Mouse (Mus musculus) neural tube, embryonic 12.5 days (tissue): Measurements from ENCODE around the gene Fgfr2. TPM values are rescaled to one million over a fixed set of nuclear protein-coding genes. Genes with fewer than 3 reads are reported as not detected.

Source experiments
- ATAC-seq: fragments of 200-750 bp; cut with Nextera tagmentation; 2 replicates; pipeline ENCODE4 v1.8.0; 2017; ENCODE audit warnings: low read depth, mild to moderate bottlenecking, moderate TSS enrichment, moderate library complexity; ENCODE audit not compliant: low FRiP score
- H3K27ac ChIP-seq: fragments of 300-500 bp; sonication (generic); 2 replicates; pipeline ENCODE4 v1.5.1; 2016
- H3K27me3 ChIP-seq: fragments of 300-500 bp; sonication (generic); replicated peaks from 2 replicates; pipeline ENCODE4 v1.6.1; 2016; ENCODE audit warnings: mild to moderate bottlenecking
- H3K36me3 ChIP-seq: fragments of 300-500 bp; sonication (generic); 2 replicates; pipeline ENCODE4 v1.6.1; 2016; ENCODE audit warnings: mild to moderate bottlenecking
- H3K4me1 ChIP-seq: fragments of 300-500 bp; sonication (generic); 2 replicates; pipeline ENCODE4 v1.6.1; 2016
- H3K4me2 ChIP-seq: fragments of 300-500 bp; sonication (generic); replicated peaks from 2 replicates; pipeline ENCODE4 v1.6.1; 2016; ENCODE audit warnings: mild to moderate bottlenecking
- H3K4me3 ChIP-seq: fragments of 300-500 bp; sonication (generic); 2 replicates; pipeline ENCODE4 v1.5.1; 2016
- H3K9ac ChIP-seq: fragments of 300-500 bp; sonication (generic); 2 replicates; pipeline ENCODE4 v1.6.1; 2016; ENCODE audit warnings: mild to moderate bottlenecking
- H3K9me3 ChIP-seq: fragments of 300-500 bp; sonication (generic); 2 replicates; pipeline ENCODE4 v1.6.1; 2016; ENCODE audit warnings: mild to moderate bottlenecking
- WGBS: fragments of 180-500 bp; shearing (Covaris S2); methylation state at CpG from one replicate; pipeline ENCODE4 v1.1.7; 2016; 5-methylcytosine and 5-hydroxymethylcytosine counted together
- polyA plus RNA-seq: library from polyadenylated mRNA; unstranded; fragments of >200 nt; fragmentation: Nextera tagmentation; extraction: Ambion mirVana; gene quantifications from 2 replicates; pipeline ENCODE4 v1.2.1, GENCODE M21; 2016

Gene Fgfr2
- polyA plus RNA-seq, 1 experiment from 2014 or later = 65.0 TPM

DNA sequence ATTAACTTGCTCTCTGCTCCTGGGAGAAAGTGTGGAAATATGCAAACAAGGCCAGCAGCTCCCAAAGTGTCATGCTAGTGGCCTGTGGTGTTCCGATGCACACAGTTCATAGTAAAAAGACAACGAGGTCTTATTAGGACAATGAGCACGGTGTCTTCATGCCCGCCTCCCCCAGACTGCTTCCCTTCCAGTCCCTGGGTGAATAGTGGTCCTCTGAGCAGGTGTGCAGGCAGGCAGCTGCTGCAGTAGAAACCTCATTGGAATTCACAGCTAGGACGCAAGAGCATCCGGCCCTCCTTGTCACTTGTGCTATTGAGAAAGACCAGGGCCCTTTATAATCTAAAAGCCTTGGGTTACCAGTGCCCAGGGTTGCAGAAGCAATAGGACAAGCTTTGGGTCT lies 2409.8 kb downstream of the Fgfr2 start:
- Histone ChIP-seq H3K4me3 (no peak overlapping the region), H3K9ac (no peak overlapping the region), H3K9me3 (no peaks in the 10 kb centered on the region), H3K4me2 (no peak overlapping the region), H3K27ac (no peak overlapping the region), H3K27me3 (no peaks in the 10 kb centered on the region), H3K36me3 (peaks cover 17% of the 10 kb centered on the region), H3K4me1 (peaks cover 34% of the 10 kb centered on the region)
- no peak for ATAC-seq
- 55% methylated on average over 6 of the region's 6 CpGs for WGBS

DNA sequence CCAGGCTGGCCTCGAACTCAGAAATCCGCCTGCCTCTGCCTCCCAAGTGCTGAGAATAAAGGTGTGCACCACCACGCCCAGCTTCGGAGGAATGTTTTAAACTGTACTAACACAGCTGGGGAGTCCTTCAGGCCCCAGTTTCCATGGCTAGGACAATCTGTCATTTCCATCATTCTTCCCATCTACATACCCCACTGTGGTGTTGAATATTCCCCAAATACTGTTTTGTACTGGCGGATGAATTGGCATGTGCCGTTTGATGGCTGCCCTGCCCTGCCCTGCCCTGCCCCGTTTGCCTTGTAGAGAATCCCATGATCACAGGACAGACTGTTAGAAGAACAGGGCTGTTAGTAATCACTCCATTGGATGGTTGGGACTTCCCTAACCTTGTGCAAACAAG lies 2411.3 kb downstream of the Fgfr2 start:
- no peak overlapping the region for H3K9ac ChIP-seq
- H3K4me3 ChIP-seq = no peak overlapping the region
- peaks cover 4% of the 10 kb centered on the region for H3K36me3 ChIP-seq
- ATAC-seq = no peak
- H3K27me3 ChIP-seq = no peaks in the 10 kb centered on the region
- H3K4me2 ChIP-seq = no peak overlapping the region
- no peak overlapping the region for H3K27ac ChIP-seq
- H3K9me3 ChIP-seq = no peaks in the 10 kb centered on the region
- 91% methylated on average over 7 of the region's 7 CpGs for WGBS
- peaks cover 38% of the 10 kb centered on the region for H3K4me1 ChIP-seq

DNA sequence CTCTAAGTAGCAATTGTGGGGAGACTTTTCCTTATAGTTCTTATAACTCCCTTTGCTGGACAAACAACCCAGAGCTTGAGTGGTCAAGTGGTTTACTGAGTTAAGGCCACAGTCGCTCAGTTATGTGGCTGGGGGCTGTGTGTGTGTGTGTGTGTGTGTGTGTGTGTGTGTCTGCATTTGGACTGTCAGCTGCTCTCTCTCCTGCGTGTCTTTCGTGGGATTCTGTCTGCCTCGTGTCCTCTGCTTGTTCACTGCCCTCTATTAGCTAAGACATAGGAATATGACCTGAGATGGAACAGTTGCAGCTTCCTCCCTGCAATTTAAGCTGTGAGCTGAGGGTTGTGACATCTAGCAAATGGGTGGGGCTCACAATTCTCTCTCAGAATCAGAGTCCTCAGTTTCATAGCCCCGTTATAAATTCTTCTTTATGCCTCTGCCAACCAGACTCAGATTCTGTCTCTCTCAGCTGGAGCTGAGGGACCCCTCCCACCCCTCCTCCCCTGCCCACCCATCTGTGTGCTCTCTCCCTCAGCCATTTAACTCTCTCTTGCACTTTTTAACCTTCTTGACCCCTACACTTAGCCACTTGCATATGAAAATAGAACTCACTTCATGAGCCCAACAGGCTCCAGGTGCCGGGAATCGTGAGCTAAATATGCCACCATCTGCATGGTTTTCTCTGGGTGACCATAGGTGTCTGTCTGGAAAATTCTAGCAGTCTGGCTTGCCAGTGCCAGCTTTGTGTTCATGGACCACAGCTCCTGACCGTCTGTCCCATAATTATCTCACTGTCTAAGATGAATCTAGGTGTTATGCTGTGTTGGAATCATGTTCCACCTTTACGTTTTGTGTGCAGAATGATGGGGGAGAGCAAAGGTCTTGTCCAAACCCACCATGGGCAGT lies 2413.5 kb downstream of the Fgfr2 start:
- WGBS = 44% methylated on average over 9 of the region's 9 CpGs
- no peak overlapping the region for H3K9ac ChIP-seq
- no peak overlapping the region for H3K4me3 ChIP-seq
- H3K27me3 ChIP-seq = no peaks in the 10 kb centered on the region
- no peak for ATAC-seq
- no peak overlapping the region for H3K27ac ChIP-seq
- no peaks in the 10 kb centered on the region for H3K9me3 ChIP-seq
- H3K36me3 ChIP-seq = no peaks in the 10 kb centered on the region
- no peak overlapping the region for H3K4me2 ChIP-seq
- peaks cover 33% of the 10 kb centered on the region for H3K4me1 ChIP-seq

DNA sequence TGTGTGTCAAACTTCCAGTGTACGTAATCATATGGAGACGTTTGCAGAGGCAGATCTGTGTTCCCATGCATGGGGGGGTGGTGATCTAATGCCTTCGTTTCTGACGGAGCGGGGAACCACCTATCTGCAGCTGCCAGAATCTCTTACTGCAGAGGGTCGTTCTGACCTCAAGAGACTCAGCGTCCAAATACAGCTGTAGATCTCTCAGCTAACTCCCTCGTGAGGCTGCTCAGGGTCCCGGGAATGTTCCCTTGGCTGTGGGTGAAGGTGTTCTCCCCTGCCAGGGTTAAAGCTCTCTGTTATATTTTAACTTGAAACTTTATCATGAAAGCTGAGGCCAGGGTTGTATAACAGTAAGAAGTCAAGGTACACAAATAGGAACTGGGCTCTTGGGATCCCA lies 2414.2 kb downstream of the Fgfr2 start:
- no peaks in the 10 kb centered on the region for H3K27me3 ChIP-seq
- H3K36me3 ChIP-seq = no peaks in the 10 kb centered on the region
- no peak overlapping the region for H3K4me3 ChIP-seq
- H3K27ac ChIP-seq = no peak overlapping the region
- WGBS = 43% methylated on average over 9 of the region's 9 CpGs
- H3K4me2 ChIP-seq = no peak overlapping the region
- peaks cover 33% of the 10 kb centered on the region for H3K4me1 ChIP-seq
- no peaks in the 10 kb centered on the region for H3K9me3 ChIP-seq
- H3K9ac ChIP-seq = no peak overlapping the region
- no peak for ATAC-seq

- 0 out of 2 replicates have a peak, but pooled peaks cover 3% of the 10 kb centered on the region for H3K36me3 ChIP-seq
- peaks cover 23% of the 10 kb centered on the region for H3K4me1 ChIP-seq
- no peak for ATAC-seq
- 95% methylated on average over 2 of the region's 2 CpGs for WGBS
- no peak overlapping the region for H3K4me2 ChIP-seq
- H3K9me3 ChIP-seq = no peaks in the 10 kb centered on the region
- H3K4me3 ChIP-seq = no peak overlapping the region
- H3K9ac ChIP-seq = no peak overlapping the region
- no peaks in the 10 kb centered on the region for H3K27me3 ChIP-seq
- H3K27ac ChIP-seq = no peak overlapping the region
Observed at GRCm38 (mm10) chr7:130705230-130705629, 2417.9 kb downstream of the Fgfr2 start.

- Histone ChIP-seq H3K9me3 (no peaks in the 10 kb centered on the region), H3K27ac (no peak overlapping the region), H3K4me1 (peaks cover 11% of the 10 kb centered on the region), H3K9ac (no peak overlapping the region), H3K36me3 (peaks cover 3% of the 10 kb centered on the region; the same call in 1 of the 2 replicates), H3K27me3 (no peaks in the 10 kb centered on the region), H3K4me3 (no peak overlapping the region), H3K4me2 (no peak overlapping the region)
- ATAC-seq = no peak
- 97% methylated on average over 1 of the region's 1 CpGs for WGBS
Observed at GRCm38 (mm10) chr7:130701336-130701735, 2421.8 kb downstream of the Fgfr2 start.

DNA sequence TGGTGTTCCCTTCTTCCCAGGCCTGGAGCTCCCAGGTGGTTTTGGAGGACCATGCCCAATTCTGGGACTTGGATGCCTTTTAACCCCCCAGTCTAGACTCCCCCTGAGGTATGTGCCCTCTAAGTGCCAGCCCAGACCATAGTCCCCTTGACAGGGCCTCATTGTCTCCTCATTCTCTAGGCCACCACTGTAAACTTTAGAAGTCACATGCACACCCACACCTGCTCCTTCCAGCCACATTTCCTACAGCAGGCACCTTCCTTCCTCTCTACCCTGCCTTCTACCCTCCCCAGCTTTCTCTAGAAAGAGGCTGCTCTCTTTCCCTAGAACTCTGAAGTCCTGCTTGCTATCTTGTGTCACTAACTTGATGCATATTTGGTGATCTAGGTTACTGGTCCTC lies 2424.7 kb downstream of the Fgfr2 start:
- Histone ChIP-seq H3K4me3 (no peak overlapping the region), H3K9ac (no peak overlapping the region), H3K27me3 (no peaks in the 10 kb centered on the region), H3K27ac (no peak overlapping the region), H3K4me1 (peaks cover 39% of the 10 kb centered on the region), H3K36me3 (peaks cover 3% of the 10 kb centered on the region; the same call in 1 of the 2 replicates), H3K4me2 (no peak overlapping the region), H3K9me3 (no peaks in the 10 kb centered on the region)
- no peak for ATAC-seq

DNA sequence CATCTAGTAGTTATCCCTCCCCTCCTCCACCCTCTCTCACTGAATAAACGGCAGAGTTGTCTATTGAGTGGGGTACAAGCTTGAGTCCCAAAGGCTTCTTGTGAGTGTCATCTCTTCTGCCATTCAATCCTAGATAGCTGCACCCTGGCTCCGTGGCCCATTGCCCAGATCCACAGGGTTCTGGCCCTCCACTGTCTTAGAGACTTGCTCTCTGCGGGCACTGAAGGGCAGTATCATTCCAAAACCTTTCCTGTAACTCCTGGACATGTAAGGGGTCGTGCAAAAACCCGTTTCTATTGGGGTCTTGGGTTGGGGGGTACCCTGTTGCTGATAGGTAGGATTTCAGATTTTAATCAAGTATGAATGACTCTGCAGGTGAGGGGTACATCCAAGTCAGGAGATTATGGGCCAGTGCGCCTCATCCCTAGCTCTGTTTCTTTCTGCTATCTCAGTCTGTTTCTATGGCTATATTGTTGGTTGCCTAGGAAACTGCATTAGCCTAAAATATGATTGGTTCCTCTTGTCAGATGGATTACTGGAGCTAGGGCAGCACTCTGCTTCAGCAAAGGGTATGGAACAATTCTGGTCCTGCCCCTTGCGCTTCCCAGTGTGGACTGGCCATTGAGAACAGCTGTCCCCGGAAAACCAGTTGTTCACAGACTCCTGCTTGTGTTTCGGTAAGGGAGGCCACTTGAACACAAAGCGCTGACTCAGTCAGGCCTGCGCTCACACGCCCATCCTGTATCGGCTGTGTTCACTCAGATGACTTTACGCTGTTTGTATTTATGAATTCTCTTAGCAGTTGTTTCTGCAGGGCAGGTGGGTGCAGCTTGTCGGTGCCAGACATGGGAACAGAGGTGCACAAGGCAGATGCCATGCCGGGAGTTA lies 2426.6 kb downstream of the Fgfr2 start:
- Histone ChIP-seq H3K9me3 (no peaks in the 10 kb centered on the region), H3K36me3 (peaks cover 3% of the 10 kb centered on the region; the same call in 1 of the 2 replicates), H3K4me2 (peak overlapping the region; percentile 80; the same call in 1 of the 2 replicates), H3K27me3 (no peaks in the 10 kb centered on the region), H3K4me3 (no peak overlapping the region), H3K4me1 (peaks cover 45% of the 10 kb centered on the region), H3K9ac (no peak overlapping the region), H3K27ac (no peak overlapping the region)
- WGBS = 85% methylated on average over 16 of the region's 16 CpGs
- ATAC-seq = no peak

DNA sequence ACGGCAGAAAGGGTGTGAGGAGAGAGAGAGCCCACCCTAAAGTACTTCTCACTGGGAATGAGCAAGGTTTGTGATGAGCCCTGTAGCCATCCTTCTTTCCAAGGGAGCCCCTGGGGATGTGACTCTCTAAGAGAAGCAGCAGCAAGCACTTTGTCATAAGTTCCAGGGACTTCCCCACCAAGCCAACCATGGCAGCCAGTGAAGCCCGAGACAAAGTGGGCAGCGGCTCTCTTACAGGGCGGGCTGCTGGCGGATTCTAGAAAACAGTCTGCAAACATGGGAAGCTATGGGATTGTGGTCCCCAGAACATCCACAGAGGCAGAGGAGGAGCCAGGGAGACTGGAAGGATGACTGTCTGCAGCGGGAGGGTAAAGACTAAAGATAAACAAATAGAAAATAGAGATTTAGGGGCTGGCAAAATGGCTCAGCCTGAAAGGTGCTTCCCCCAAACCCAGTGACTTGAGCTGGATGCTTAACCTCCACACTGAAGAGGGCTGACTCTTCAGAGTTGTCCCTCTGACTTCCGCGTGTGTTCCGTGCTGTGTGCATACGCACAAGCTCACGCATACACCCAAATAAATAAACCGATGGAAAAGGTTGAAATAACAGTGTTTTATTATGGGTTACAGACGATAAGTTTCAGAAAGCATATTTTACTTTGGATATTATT lies 2427.3 kb downstream of the Fgfr2 start:
- Histone ChIP-seq H3K36me3 (no peaks in the 10 kb centered on the region; the same call in 1 of the 2 replicates), H3K27me3 (no peaks in the 10 kb centered on the region), H3K27ac (no peak overlapping the region), H3K4me3 (no peak overlapping the region), H3K4me1 (peaks cover 46% of the 10 kb centered on the region), H3K4me2 (peak overlapping the region; percentile 80), H3K9ac (0 out of 2 replicates have a peak overlapping the region, but pooled peaks have one; percentile 21), H3K9me3 (no peaks in the 10 kb centered on the region)
- 83% methylated on average over 13 of the region's 13 CpGs for WGBS
- ATAC-seq = no peak

- 23% methylated on average over 11 of the region's 11 CpGs for WGBS
- Histone ChIP-seq H3K27me3 (no peaks in the 10 kb centered on the region), H3K4me2 (peak overlapping the region; percentile 80), H3K4me3 (peak overlapping the region; percentile 80), H3K27ac (peak overlapping the region; percentile 97), H3K36me3 (no peaks in the 10 kb centered on the region), H3K4me1 (peaks cover 54% of the 10 kb centered on the region), H3K9ac (peak overlapping the region; percentile 94), H3K9me3 (no peaks in the 10 kb centered on the region)
- ATAC-seq = 0 out of 2 replicates have a peak, but pooled peaks have one; percentile 8
Observed at GRCm38 (mm10) chr7:130693800-130694193, 2429.4 kb downstream of the Fgfr2 start.

- no peaks in the 10 kb centered on the region for H3K27me3 ChIP-seq
- peaks cover 50% of the 10 kb centered on the region for H3K4me1 ChIP-seq
- peak overlapping the region; percentile 97 for H3K27ac ChIP-seq
- H3K9ac ChIP-seq = peak overlapping the region; percentile 94
- no peaks in the 10 kb centered on the region for H3K36me3 ChIP-seq
- peak overlapping the region; percentile 80 for H3K4me3 ChIP-seq
- H3K9me3 ChIP-seq = no peaks in the 10 kb centered on the region
- ATAC-seq = peak; percentile 72
- peak overlapping the region; percentile 80 for H3K4me2 ChIP-seq
- WGBS = 2% methylated on average over 19 of the region's 19 CpGs
Observed at GRCm38 (mm10) chr7:130692943-130693799, 2430.0 kb downstream of the Fgfr2 start.
